Mouse (Mus musculus) thymus, postnatal 10 days (tissue): ENCODE measurements around the gene Caap1.

ENCODE experiments used
- DNase-seq, 2 experiments: peaks; one replicate each; pipeline ENCODE4 v3.0.0; 2021; ENCODE audit warnings: low spot score in 2 of 2

Gene Caap1

GRCm38 (mm10) chr4:94515366-94515765, 41.2 kb downstream of the Caap1 start:
- no peak for DNase-seq

GRCm38 (mm10) chr4:94476749-94477399, 79.7 kb downstream of the Caap1 start:
- DNase-seq, result no peak

- no peak for DNase-seq
These were observed 83.3 kb downstream of the Caap1 start for GRCm38 (mm10) chr4:94473286-94473685.

GRCm38 (mm10) chr4:94459424-94459823, 97.2 kb downstream of the Caap1 start:
- no peak for DNase-seq

GRCm38 (mm10) chr4:94454857-94455256, 101.7 kb downstream of the Caap1 start:
- no peak for DNase-seq
